Mouse (Mus musculus): Measurements from ENCODE around the gene Prdm16. TPM values are rescaled to one million over a fixed set of nuclear protein-coding genes. Genes with fewer than 3 reads are reported as not detected.

Prdm16 gene
- polyA plus RNA-seq, 1 experiment from 2014 or later = 21.8 TPM

- Histone ChIP-seq H3K4me3 (no peak overlapping the region), H3K27me3 (replicated peaks) (peaks cover 57% of the 10 kb centered on the region)
- 47% methylated on average over 3 of the region's 3 CpGs for whole genome bisulfite sequencing
These were observed 5.9 kb downstream of the Prdm16 start for GRCm38 (mm10) chr4:154630763-154631162.

DNA sequence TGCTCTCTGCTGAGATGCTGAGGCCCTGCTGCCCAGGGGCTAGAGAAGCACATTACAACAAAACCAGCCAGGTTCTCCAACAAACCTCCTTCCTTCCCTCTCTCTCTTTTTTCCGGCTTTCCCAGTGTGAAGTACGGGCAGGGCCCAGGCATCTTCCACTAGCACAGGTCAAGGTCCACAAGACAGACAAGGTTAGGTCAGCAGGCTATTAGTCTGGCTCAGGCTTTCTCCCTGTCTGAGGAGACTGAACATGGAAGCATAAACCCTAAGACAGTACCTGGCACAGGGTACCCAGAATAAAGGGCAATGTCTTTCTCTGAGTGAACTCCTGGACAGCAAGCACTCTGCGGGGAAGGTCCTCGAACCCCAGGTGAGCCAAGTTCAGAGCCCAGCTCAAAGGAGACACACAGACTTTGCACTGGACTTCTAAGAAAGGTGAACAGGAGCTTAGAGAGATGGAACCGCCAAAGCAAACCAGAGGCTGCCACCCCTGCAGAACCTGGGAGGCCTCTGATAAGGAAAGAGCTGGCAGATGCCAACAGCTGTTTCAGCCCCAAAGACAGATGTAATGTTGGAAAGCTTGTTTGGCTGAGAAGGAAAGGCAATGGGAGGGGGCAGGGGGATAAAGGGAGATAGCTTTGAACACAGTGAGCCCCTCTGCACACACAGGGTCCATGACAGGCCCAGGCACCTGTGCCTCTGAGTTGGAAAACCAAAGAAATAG lies 9.1 kb downstream of the Prdm16 start:
- WGBS = 80% methylated on average over 5 of the region's 5 CpGs
- Histone ChIP-seq H3K4me1 (replicated peaks) (peaks cover 81% of the 10 kb centered on the region), H3K4me2 (no peak overlapping the region), H3K4me3 (no peak overlapping the region), H3K9ac (0 out of 2 replicates have a peak overlapping the region, but pooled peaks have one; percentile 12), H3K36me3 (no peaks in the 10 kb centered on the region), H3K27me3 (replicated peaks) (peaks cover 35% of the 10 kb centered on the region), H3K27ac (ENCODE audit: poor library complexity, severe bottlenecking) (no peak overlapping the region), H3K9me3 (replicated peaks) (no peaks in the 10 kb centered on the region)
- no peak for ATAC-seq (ENCODE audit: insufficient number of reproducible peaks, low FRiP score)

More at GRCm38 (mm10) chr4:154630763-154631162, 5.9 kb downstream of the Prdm16 start:
- Histone ChIP-seq H3K4me1 (replicated peaks) (peaks cover 75% of the 10 kb centered on the region), H3K9me3 (replicated peaks) (no peaks in the 10 kb centered on the region), H3K4me2 (0 out of 2 replicates have a peak overlapping the region, but pooled peaks have one; percentile 8), H3K36me3 (no peaks in the 10 kb centered on the region), H3K27ac (ENCODE audit: poor library complexity, severe bottlenecking) (no peak overlapping the region), H3K9ac (no peak overlapping the region)
- no peak for ATAC-seq (ENCODE audit: insufficient number of reproducible peaks, low FRiP score)

GRCm38 (mm10) chr4:154626282-154626681 lies 10.4 kb downstream of the Prdm16 start:
- no peak overlapping the region for H3K4me3 ChIP-seq
- peaks cover 86% of the 10 kb centered on the region for H3K4me1 ChIP-seq (replicated peaks)
- H3K9ac ChIP-seq = peak overlapping the region; percentile 20; the same call in 1 of the 2 replicates
- ATAC-seq (ENCODE audit: insufficient number of reproducible peaks, low FRiP score) = no peak
- WGBS = 58% methylated on average over 2 of the region's 2 CpGs
- 0 out of 2 replicates have a peak overlapping the region, but pooled peaks have one; percentile 3 for H3K4me2 ChIP-seq
- H3K36me3 ChIP-seq = no peaks in the 10 kb centered on the region
- peak overlapping the region; percentile 30 for H3K27ac ChIP-seq (ENCODE audit: poor library complexity, severe bottlenecking)
- no peaks in the 10 kb centered on the region for H3K9me3 ChIP-seq (replicated peaks)
- peaks cover 27% of the 10 kb centered on the region for H3K27me3 ChIP-seq (replicated peaks)

GRCm38 (mm10) chr4:154625710-154626109 lies 11.0 kb downstream of the Prdm16 start:
- Histone ChIP-seq H3K27ac (ENCODE audit: poor library complexity, severe bottlenecking) (peak overlapping the region; percentile 30; the same call in 1 of the 2 replicates), H3K9ac (no peak overlapping the region), H3K36me3 (no peaks in the 10 kb centered on the region), H3K4me3 (no peak overlapping the region), H3K4me2 (0 out of 2 replicates have a peak overlapping the region, but pooled peaks have one; percentile 3), H3K9me3 (replicated peaks) (no peaks in the 10 kb centered on the region), H3K27me3 (replicated peaks) (peaks cover 21% of the 10 kb centered on the region; the same call in 1 of the 2 replicates), H3K4me1 (replicated peaks) (peaks cover 86% of the 10 kb centered on the region)
- 61% methylated on average over 14 of the region's 14 CpGs for WGBS
- no peak for ATAC-seq (ENCODE audit: insufficient number of reproducible peaks, low FRiP score)

DNA sequence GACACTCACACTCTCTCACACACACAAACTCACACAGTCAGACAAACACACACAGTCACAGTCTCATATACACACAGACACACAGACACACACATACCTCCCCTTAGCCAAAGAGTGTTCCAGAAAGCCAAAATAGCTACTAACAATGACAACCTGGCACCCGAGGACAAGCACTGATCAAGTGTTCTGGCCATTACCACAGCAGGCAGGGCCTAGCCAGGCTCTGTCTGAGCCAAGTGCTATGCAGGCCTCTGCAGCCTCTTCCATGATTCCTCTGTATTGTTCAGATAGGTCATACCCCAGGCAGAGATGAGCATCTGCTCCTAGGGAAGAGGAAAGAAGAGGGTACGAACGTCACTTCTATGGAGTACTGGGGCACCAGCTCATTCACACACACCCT lies 13.4 kb downstream of the Prdm16 start:
- Histone ChIP-seq H3K4me2 (no peak overlapping the region), H3K9me3 (replicated peaks) (no peaks in the 10 kb centered on the region), H3K27ac (ENCODE audit: poor library complexity, severe bottlenecking) (no peak overlapping the region), H3K9ac (0 out of 2 replicates have a peak overlapping the region, but pooled peaks have one; percentile 16), H3K27me3 (replicated peaks) (peaks cover 8% of the 10 kb centered on the region; the same call in 1 of the 2 replicates), H3K36me3 (no peaks in the 10 kb centered on the region), H3K4me3 (no peak overlapping the region), H3K4me1 (replicated peaks) (peaks cover 89% of the 10 kb centered on the region)
- no peak for ATAC-seq (ENCODE audit: insufficient number of reproducible peaks, low FRiP score)
- 70% methylated on average over 3 of the region's 3 CpGs for WGBS

DNA sequence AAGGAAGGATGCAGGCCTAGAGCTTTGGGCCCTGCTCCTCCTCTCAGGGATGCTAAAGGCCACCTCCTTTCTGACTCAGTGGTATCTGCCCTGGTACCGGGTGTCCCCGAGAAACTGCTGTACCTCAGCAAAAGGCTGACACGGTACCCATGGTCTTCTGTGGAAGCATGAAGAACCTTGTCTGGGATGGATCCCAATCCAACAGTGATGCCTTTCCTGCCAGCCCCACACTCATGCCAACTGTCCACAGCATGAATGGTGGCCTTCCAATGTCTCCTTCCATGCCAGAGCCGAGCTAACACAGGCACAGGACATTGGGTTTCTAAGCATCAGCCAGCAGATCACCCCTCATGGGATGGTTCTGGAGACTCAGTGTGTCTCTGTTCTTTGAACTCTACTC lies 14.2 kb downstream of the Prdm16 start:
- no peak overlapping the region for H3K9ac ChIP-seq
- 83% methylated on average over 4 of the region's 4 CpGs for whole genome bisulfite sequencing
- H3K36me3 ChIP-seq = no peaks in the 10 kb centered on the region
- peaks cover 8% of the 10 kb centered on the region; the same call in 1 of the 2 replicates for H3K27me3 ChIP-seq (replicated peaks)
- H3K4me1 ChIP-seq (replicated peaks) = peaks cover 89% of the 10 kb centered on the region
- no peak overlapping the region for H3K4me2 ChIP-seq
- H3K4me3 ChIP-seq = no peak overlapping the region
- no peaks in the 10 kb centered on the region for H3K9me3 ChIP-seq (replicated peaks)
- no peak overlapping the region for H3K27ac ChIP-seq (ENCODE audit: poor library complexity, severe bottlenecking)
- ATAC-seq (ENCODE audit: insufficient number of reproducible peaks, low FRiP score) = no peak

DNA sequence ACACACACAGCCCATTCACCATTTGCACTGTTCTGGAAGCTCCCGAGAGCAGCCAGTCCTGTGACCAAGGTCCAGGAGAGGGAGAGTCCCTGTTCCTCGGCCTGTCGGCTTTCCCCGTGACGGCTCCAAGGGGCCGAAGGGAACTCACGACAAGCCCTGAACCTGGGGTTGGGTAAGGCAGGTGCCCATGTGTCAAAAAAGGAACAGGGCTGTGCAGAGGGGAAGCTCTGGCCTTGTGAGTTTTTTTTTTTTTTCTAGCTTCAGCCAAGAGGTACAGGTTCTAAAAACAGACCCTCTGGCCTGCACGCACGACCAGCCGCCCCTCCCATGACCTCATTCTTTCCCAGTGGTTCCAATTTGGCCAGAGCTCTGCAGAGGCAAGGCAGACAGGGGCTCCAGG lies 25.5 kb downstream of the Prdm16 start:
- H3K4me3 ChIP-seq = no peak overlapping the region
- H3K27ac ChIP-seq (ENCODE audit: poor library complexity, severe bottlenecking) = peak overlapping the region; percentile 87
- 51% methylated on average over 10 of the region's 10 CpGs for WGBS
- peaks cover 8% of the 10 kb centered on the region; the same call in 1 of the 2 replicates for H3K9me3 ChIP-seq (replicated peaks)
- peaks cover 5% of the 10 kb centered on the region; the same call in 1 of the 2 replicates for H3K36me3 ChIP-seq
- H3K9ac ChIP-seq = peak overlapping the region; percentile 62; the same call in 1 of the 2 replicates
- peaks cover 4% of the 10 kb centered on the region; the same call in 1 of the 2 replicates for H3K27me3 ChIP-seq (replicated peaks)
- ATAC-seq (ENCODE audit: insufficient number of reproducible peaks, low FRiP score) = no peak
- peaks cover 21% of the 10 kb centered on the region for H3K4me1 ChIP-seq (replicated peaks)
- peak overlapping the region; percentile 27; the same call in 1 of the 2 replicates for H3K4me2 ChIP-seq

GRCm38 (mm10) chr4:154607724-154608123 lies 28.9 kb downstream of the Prdm16 start:
- Histone ChIP-seq H3K4me1 (replicated peaks) (peaks cover 31% of the 10 kb centered on the region), H3K36me3 (peaks cover 5% of the 10 kb centered on the region; the same call in 1 of the 2 replicates), H3K27me3 (replicated peaks) (peaks cover 4% of the 10 kb centered on the region; the same call in 1 of the 2 replicates), H3K4me2 (no peak overlapping the region), H3K9ac (no peak overlapping the region), H3K27ac (ENCODE audit: poor library complexity, severe bottlenecking) (no peak overlapping the region), H3K4me3 (no peak overlapping the region), H3K9me3 (replicated peaks) (peaks cover 8% of the 10 kb centered on the region; the same call in 1 of the 2 replicates)
- WGBS = 87% methylated on average over 5 of the region's 5 CpGs
- ATAC-seq (ENCODE audit: insufficient number of reproducible peaks, low FRiP score) = no peak

GRCm38 (mm10) chr4:154604442-154604830 lies 32.2 kb downstream of the Prdm16 start:
- Histone ChIP-seq H3K4me1 (replicated peaks) (peaks cover 27% of the 10 kb centered on the region), H3K9me3 (replicated peaks) (peaks cover 8% of the 10 kb centered on the region; the same call in 1 of the 2 replicates), H3K36me3 (peaks cover 5% of the 10 kb centered on the region; the same call in 1 of the 2 replicates), H3K4me3 (no peak overlapping the region), H3K27ac (ENCODE audit: poor library complexity, severe bottlenecking) (no peak overlapping the region), H3K4me2 (no peak overlapping the region), H3K9ac (no peak overlapping the region; the same call in 1 of the 2 replicates), H3K27me3 (replicated peaks) (peaks cover 9% of the 10 kb centered on the region; the same call in 1 of the 2 replicates)
- ATAC-seq (ENCODE audit: insufficient number of reproducible peaks, low FRiP score) = no peak
- 71% methylated on average over 7 of the region's 7 CpGs for WGBS

GRCm38 (mm10) chr4:154603663-154604441 lies 32.8 kb downstream of the Prdm16 start:
- H3K4me3 ChIP-seq = no peak overlapping the region
- WGBS = 32% methylated on average over 25 of the region's 25 CpGs
- H3K36me3 ChIP-seq = peaks cover 5% of the 10 kb centered on the region; the same call in 1 of the 2 replicates
- ATAC-seq (ENCODE audit: insufficient number of reproducible peaks, low FRiP score) = no peak
- H3K9ac ChIP-seq = no peak overlapping the region; the same call in 1 of the 2 replicates
- H3K4me1 ChIP-seq (replicated peaks) = peaks cover 28% of the 10 kb centered on the region
- peaks cover 8% of the 10 kb centered on the region; the same call in 1 of the 2 replicates for H3K9me3 ChIP-seq (replicated peaks)
- H3K27ac ChIP-seq (ENCODE audit: poor library complexity, severe bottlenecking) = no peak overlapping the region
- H3K4me2 ChIP-seq = no peak overlapping the region
- H3K27me3 ChIP-seq (replicated peaks) = peaks cover 10% of the 10 kb centered on the region; the same call in 1 of the 2 replicates

Data from heart, embryonic 12.5 days (tissue).